Mouse (Mus musculus) E14TG2a.4 (cell line): Measurements from ENCODE around the gene Klc4.

ENCODE experiments used
- CTCF ChIP-seq: conservative IDR thresholded peaks from 2 replicates; pipeline ENCODE4 v1.5.1; 2014; ENCODE audit warnings: low read length
- NANOG ChIP-seq: IDR thresholded peaks from 2 replicates; pipeline ENCODE4 v1.6.1; 2014; ENCODE audit warnings: borderline replicate concordance, low read length, mixed read lengths
- POU5F1 ChIP-seq: IDR thresholded peaks from 2 replicates; pipeline ENCODE4 v1.6.1; 2014; ENCODE audit warnings: low read length, borderline replicate concordance

DNA sequence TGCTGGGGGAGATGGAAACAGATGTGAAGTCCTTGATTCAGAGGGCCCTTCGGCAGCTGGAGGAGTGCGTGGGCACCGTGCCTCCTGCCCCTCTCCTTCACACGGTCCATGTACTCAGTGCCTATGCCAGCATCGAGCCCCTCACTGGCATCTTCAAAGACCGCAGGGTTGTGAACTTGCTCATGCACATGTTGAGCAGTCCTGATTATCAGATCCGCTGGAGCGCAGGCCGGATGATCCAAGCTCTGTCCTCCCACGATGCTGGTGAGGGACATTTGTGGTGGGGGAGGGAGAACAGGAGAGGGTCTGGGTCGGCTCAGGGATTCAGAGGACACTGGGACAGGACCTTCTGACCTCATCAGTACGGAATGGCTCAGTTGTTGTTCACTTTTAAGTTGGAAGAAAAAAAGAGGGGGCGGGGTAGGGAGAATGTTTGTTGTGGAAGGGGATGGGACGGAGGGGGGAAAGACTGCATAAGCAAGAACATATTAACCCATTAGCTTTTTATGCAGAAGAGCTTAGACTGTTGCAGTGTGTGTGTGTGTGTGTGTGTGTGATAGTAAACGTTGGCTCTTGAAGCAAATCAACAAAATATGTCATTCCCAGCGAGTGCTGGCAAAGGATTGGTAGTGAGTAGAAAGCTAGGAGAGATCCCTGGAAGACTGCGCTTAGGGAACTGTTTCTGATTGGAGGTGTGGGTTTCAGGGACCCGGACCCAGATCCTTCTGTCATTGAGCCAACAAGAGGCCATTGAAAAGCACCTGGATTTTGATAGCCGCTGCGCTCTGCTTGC lies 6.1 kb upstream of the Klc4 start:
- TF ChIP-seq CTCF = no peak
- TF ChIP-seq POU5F1 = no peak
- no peak for TF ChIP-seq NANOG
